Mouse (Mus musculus): ENCODE measurements around the gene Gpr157. TPM values are rescaled to one million over a fixed set of nuclear protein-coding genes. Genes with fewer than 3 reads are reported as not detected.

Gpr157 gene
- total RNA-seq, 2 experiments from 2014 or later = 0.89 to 1.7 TPM

- no peak for ATAC-seq (replicated peaks; ENCODE audit: poor library complexity)
Measured at GRCm38 (mm10) chr4:150140346-150140745, 53.2 kb downstream of the Gpr157 start.

- no peak for ATAC-seq (replicated peaks; ENCODE audit: poor library complexity)
Measured at GRCm38 (mm10) chr4:150144242-150144641, 57.1 kb downstream of the Gpr157 start.

- ATAC-seq (replicated peaks; ENCODE audit: poor library complexity) = no peak
Measured at GRCm38 (mm10) chr4:150146286-150146685, 59.1 kb downstream of the Gpr157 start.

DNA sequence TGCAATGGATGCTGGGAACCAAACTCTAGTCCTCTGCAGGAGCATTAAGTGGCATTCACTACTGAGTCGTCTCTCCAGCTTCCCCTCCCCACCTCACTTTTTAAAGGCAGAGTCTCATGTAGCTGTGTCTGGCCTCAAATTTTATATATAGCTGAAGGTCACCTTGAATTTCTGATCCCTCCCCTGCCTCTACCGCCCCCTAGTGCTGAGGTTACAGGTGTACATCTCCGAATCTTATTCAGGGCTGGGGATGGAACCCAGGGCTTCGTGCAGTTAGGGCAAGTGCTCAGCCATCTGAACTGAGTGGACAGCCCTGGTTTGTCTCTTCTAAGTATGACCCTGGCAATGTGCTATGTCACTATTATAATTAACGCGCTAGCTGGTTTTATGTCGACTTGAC lies 63.9 kb downstream of the Gpr157 start:
- ATAC-seq (replicated peaks; ENCODE audit: poor library complexity) = no peak

GRCm38 (mm10) chr4:150152483-150152882 lies 65.3 kb downstream of the Gpr157 start:
- ATAC-seq (replicated peaks; ENCODE audit: poor library complexity) = no peak

- ATAC-seq (replicated peaks; ENCODE audit: poor library complexity) = no peak
Measured at GRCm38 (mm10) chr4:150155301-150155700, 68.1 kb downstream of the Gpr157 start.

Other genes with a start within 250 kb of the Gpr157 start
- 0.05 and 0.27 TPM in 2 replicates for gene Spsb1, start 132.3 kb upstream of the Gpr157 start, total RNA-seq (2015)
- 0.41 TPM in 1 of 2 replicates, not detected in the other for gene Spsb1, start 132.3 kb upstream of the Gpr157 start, total RNA-seq (2017)
- 14.6 and 15.5 TPM in 2 replicates for gene H6pd, start 78.3 kb upstream of the Gpr157 start, total RNA-seq (2015)
- 24.9 and 27.9 TPM in 2 replicates for gene H6pd, start 78.3 kb upstream of the Gpr157 start, total RNA-seq (2017)
- not detected in 2 replicates for gene Slc2a5, start 31.9 kb downstream of the Gpr157 start, total RNA-seq (2015)
- not detected in 2 replicates for gene Slc2a5, start 31.9 kb downstream of the Gpr157 start, total RNA-seq (2017)
- 0.25 TPM in 1 of 2 replicates, not detected in the other for gene Slc2a7, start 61.6 kb downstream of the Gpr157 start, total RNA-seq (2015)
- gene Slc2a7, start 61.6 kb downstream of the Gpr157 start, total RNA-seq (2017) = not detected in 2 replicates
- 1.2 TPM in 1 of 2 replicates, not detected in the other for gene Car6, start 114.0 kb downstream of the Gpr157 start, total RNA-seq (2015)
- gene Car6, start 114.0 kb downstream of the Gpr157 start, total RNA-seq (2017) = 0.79 TPM in 1 of 2 replicates, not detected in the other
- gene Eno1, start 149.4 kb downstream of the Gpr157 start, total RNA-seq (2015) = 336 and 338 TPM in 2 replicates
- 357 and 368 TPM in 2 replicates for gene Eno1, start 149.4 kb downstream of the Gpr157 start, total RNA-seq (2017)
- gene Rere, start 194.3 kb downstream of the Gpr157 start, total RNA-seq (2015) = 49.5 TPM in 2 replicates
- 13.8 and 23.8 TPM in 2 replicates for gene Rere, start 194.3 kb downstream of the Gpr157 start, total RNA-seq (2017)

All from megakaryocyte progenitor cell, adult 5-6 weeks (primary cell).